Mouse (Mus musculus) B cell, adult 2 months (primary cell): ENCODE measurements around the gene Gm20422.
A peak's percentile ranks its signal among the peaks of the same experiment; 100 is the strongest.
"Not testable (repeated sequence)": the region's sequence is repeated elsewhere in the genome, so short reads cannot be mapped to it uniquely, and the experiment has no call there.

Experiments
- DNase-seq, 2 experiments: peaks; one replicate each; pipeline ENCODE4 v3.0.0; 2022

The Gm20422 gene

DNA sequence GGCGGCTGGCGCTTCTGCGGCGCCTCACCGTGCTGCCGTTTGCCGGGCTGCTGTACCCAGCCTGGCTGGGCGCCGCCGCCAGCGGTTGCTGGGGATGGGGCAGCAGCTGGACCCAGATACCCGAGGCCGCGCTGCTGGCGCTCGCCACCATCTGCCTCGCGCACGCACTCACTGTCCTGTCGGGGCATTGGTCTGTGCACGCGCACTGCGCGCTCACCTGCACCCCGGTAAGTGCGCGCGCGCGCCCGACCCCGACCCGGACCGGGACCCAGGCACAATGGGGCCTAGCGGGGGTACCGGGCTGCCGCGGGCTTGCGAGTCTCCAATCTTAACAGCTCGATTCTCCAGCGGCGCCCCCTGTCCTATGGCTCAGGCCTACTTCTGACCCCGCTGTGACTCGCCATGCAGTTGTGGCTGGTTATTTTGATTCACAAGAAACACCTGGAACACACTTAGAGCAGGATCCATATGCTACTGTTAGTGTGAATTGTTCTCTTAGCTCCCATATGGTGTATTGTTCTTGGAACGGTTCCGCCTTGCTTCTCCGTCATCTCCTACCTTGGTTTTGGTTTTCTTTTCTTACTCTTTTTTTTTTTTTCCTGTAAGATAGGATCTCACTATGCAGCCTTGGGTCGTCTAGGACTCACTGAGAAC is 16.9 kb upstream of the Gm20422 start:
- no peak for DNase-seq

DNA sequence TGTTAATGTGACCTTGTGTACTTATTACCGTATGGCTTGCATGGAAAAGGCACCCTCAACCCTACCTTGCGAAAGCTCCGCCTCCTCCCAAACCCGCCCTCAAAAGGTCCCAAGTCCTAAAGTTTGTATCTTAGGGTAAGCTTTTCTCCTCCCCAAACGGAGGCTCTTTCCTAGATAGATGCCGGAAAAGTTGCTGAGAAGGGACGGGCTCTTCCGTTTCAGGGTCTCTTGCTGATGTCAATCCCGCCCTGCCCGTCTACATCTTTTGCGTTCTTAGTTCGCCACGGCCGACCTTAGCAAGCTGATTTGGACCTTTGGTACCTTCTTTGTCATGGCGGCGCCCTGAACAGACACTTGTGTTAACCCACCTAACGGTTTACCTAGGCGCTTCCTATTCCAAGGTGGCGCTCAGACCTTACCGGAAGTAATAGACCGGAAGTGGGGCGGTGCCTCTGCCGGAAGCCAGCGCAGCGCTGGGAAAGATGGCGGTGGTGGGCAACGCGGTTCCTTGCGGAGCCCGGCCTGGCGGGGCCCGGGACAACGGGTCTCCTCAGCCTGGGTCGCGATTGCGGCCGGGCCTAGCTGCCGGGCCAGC is 16.2 kb upstream of the Gm20422 start, which contains the start of the genes Atp13a1 and Zfp866:
Gene Atp13a1 (plus strand): TSS at position 391 of the 595 bp plus-strand sequence.
Gene Zfp866 (minus strand): TSS at position 406 of the 595 bp plus-strand sequence.
- peak; percentile 93 to 94 for DNase-seq

DNA sequence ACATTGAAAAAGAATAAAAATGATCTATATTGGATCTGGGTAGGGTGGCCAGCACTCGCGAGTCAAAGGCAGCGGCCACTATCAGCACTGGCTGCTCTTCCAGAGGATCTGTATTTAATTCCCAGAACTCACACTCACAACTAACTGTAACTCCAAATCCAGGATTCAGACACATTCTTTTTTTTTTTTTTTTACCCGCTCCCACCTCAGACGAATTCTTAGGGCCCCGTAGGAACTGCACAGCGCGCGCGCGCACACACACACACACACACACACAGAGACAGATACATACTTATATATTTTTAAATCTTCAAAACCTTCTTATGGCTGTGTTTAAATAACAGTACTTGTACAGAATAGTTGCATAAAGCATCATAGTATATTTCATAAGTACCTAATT is 15.7 kb upstream of the Gm20422 start:
- DNase-seq = no peak

DNA sequence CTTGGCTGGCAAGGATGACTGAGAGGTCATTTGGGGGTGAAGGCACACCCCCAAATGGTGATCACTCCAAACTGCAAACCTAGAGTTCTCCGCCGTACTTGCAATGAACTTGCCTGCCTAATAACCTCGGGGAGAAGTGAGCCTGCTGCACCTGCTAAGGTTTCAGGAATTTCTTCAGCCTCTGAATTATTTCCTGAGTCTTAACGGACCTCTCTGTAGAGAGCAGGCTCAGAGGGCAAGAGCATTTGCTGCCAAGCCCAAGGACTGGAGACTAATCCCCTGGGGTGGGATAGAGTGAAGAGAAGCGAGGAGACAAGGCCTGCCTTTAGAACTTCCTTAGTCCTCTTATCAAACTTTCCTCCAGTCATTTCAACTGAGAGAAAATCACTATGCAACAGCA is 15.0 kb upstream of the Gm20422 start:
- DNase-seq = no peak

DNA sequence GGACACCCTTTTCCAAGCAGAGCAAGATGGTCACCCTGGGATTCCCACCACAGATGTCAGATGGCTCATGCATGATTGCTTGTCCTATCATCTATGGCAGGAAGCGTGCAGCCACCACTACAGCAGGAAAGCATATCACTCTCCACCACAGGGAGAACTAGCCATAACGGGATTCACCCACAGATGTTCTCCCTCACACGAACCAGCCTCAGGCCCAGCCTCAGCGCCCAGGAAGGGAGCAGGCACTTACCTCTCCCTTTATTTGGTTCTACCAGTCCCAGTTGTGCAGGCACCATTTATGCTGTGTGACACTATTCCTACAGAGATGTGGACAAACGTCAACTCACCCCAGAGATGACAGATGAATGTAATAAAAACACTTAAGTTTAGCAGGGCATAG is 14.4 kb upstream of the Gm20422 start:
- no peak for DNase-seq

DNA sequence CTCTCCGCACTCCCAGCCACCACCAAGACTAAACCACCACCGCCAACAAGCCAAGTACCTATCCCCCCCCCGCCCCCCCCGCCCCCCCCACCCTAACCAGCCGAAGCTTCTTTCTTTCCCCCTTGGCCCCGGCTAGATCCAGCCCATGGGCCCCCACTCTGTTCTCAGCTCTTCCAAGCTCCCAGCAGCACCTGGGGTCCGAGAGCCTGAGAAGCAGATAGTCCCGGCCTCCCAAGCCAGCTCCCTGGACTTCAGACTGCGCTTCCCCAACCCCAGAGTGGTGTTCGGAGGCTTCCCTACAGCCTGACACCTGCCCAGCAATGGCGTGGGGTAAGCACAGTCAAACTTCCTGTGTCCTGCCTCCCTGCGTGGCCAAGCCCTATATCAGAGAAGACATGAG is 2.4 kb upstream of the Gm20422 start:
- DNase-seq = no peak

DNA sequence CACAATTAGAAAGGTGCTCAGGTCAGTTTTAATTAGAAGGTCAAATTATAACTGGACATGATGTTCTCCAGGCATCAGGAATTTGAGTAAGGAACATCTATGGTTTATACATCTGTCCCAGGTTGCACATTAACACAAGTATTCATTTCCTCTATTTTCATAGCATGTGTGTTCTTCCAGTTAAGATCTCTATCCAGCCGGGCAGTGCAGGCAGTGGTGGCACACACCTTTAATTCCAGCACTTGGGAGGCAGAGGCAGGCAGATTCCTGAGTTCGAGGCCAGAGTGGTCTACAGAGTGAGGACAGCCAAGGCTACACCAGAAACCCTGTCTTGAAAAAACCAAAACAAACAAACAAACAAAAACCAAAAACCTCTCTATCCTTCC is 456 bp upstream of the Gm20422 start:
- DNase-seq = no peak

DNA sequence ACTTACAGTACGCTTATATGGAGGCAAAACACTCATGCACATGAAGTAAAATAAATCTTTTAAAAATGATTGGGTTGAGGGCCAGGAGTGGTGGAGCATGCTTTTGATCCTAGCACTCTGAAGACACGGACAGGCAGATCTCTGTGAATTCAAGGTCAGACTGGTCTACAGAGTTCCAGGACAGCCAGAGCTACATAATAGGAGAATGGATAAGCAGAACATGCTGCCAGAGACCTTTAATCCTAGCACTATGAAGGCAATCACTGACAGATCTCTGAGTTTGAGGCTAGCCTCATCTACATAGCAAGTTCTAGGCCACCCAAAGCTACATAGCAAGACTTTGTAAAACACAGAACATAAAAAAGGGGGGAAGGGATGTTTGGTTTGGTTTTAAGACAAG is 2.6 kb downstream of the Gm20422 start:
- no peak for DNase-seq

DNA sequence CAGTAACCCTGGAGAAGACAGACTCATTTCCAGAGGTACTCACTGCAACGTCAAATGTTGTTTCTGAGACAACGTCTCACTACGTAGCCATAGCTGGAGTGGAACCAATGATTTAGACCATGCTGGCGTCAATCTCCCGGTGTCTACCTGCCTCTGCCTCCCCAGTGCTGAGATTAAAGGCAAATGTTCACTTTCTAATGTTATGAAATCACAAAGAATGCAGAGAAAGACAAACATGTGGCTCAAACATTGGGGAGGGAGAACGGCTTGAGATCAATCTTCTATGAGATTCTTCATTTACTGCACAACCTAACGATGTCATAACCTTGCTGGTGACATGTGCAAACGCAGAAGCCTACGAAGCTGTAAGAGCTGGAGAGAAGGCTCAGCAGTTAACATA is 3.5 kb downstream of the Gm20422 start:
- no peak for DNase-seq

DNA sequence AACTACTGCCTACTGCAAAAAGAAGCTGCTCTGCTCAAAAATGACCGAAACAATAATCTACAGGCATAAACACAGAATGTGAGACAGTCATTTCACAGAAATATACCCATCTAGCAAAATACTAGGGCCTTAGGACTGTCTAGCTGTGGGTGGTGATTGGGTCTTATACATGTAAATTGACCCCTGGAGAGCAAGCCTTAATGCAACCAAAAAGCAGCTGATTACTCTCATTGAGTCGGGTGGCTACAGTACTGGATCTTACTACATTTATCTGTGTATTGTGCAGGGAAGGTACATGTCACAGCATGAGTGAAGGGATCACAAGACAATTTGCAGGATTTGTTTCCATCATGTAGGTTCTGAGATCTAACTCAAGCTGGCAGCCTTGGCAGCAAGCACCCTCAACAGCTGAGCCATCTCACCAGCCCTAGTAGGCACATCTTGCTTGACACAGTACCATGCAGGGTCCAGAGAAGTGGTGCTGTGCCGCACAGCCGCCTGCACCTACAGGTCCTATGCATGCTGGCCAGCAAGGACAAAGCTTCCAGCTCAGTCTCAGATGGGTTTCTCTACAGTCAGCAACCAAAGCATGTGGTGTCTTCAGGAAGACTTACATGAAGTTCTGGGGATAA is 12.8 kb downstream of the Gm20422 start:
- DNase-seq = no peak

DNA sequence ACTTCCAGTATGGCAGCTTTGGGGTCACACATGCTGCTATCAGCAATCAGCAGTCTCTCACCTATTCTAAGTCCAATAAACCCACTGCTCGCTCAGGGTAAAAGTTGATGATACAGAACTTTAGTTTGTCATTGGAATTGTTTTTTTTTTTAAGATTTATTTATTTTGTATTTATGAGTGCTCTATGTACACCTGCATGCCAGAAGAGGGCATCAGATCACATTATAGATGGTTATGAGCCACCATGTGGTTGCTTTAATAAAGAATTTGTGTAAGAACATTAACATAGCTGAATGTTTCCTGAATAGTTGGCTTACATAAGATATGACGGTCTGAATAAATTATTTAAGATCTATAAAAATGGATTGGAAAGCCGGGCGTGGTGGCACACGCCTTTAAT is 16.4 kb downstream of the Gm20422 start:
- no peak for DNase-seq

DNA sequence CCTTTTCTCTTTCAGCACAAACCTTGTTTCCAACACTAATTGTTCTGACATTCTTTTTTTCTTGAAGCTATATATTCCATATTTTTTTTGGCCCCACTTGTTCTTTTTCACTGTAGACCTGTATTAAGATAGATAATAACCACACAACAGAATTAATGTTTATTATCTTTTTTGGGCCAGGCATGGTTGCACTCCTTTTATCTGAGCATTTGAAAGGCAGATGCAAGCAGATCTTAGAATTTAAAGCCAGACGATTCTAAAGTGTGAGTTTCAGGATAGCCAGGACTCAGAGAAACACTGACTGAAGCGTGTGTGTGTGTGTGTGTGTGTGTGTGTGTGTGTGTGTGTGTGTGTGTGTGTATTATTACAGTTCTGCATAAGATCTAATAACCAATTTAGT is 22.2 kb downstream of the Gm20422 start:
- DNase-seq = no peak

DNA sequence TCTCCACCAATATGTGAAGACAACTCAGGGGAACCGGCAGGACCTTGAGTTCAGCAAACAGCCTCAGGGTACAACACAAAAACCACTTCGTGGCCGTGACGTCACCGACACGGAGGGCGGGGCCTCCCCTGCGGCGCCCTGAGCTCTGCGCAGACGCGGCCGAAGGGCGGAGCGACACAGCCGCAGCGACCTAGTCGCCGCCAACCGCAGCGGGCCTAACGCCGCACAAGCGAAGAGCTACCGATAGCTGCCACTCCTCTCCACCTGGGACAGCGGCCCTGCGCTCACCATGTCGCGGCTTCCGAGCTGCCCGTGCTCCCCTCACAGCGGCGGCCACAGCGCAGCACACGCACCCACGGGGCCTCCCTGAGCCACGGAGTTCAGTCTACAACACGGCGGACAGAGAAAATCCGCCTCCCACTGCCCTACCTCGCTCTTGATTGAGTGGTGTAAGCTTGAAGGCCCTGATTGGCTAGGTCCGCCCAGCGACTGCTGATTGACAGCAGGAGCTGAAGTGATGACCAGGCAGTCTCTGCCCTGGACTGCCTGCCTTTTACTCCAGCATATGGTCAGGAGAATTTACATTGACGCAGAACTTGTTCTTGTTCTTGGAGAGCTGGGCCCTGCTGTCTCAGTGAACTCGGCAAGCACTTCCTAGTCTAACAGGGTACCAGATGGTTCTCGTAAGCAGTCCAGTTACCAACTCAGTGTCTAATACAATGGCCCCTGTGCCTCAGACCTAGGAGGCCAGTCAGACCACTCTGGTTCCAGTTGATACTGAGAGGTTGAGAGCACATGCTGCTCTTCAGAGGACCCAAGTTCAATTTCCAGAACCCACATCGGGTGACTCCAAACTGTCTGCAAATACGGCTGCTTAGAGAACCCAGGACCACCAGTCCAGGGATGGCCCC is 24.9 kb downstream of the Gm20422 start, which contains the start of gene Zfp963:
Gene Zfp963 (minus strand): TSS at position 427 of the 911 bp plus-strand sequence.
- DNase-seq = peak; percentile 99

DNA sequence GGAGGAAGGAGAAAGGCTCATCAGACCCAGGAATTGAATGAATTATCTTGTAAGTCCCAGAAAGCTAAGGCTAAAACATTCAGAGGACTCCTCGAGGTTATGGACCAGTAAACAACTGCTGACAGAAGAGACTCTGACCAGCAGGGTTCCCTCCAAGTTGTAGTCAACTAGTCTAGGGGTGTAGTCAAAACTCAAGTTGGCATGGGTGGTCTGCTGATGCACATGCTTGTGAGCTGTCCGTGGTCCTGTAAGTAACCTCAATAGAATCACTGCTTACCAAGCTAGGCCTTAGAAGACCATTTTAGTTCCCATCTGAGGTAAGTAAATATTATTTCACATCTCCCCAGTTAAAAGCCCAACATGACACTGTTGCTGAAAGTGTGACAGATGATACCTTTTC is 33.5 kb downstream of the Gm20422 start:
- DNase-seq = no peak

DNA sequence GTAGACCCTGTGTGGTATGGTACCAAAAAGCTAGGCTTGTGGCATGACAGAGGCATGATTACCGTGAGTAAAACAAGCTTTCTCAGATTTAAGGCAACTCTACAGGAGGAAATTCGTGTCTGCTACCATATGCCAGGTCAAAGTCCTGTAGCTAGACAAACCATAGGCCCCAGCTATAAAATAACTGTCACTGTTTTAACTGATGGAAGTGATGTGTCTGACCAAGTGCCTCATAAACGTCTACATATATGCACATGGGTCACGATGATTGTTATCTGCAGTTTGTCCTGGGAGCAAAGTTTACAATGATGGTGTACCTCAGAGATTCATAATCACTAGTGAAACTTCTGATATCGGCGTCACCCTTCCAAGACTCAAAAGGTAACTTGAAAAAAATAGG is 33.9 kb downstream of the Gm20422 start:
- no peak for DNase-seq

DNA sequence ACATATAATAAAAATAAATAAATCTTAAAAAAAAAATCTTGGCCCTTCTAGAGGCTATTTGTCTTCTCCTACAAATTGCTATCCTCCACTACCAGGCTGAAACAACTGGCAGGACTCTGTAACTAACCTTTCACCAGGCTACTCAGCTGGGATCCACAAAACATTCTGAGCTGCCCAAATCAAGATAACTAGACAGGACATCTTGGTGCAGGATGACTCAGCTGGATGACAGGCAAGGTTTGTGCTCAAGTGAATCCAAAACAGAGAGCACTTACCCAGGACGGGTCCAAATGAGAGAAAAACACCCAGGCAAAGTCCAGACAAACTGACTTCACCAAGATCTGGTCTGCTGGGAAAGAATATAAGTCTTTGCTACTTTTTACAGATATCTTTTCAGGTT is 39.2 kb downstream of the Gm20422 start:
- DNase-seq = no peak

DNA sequence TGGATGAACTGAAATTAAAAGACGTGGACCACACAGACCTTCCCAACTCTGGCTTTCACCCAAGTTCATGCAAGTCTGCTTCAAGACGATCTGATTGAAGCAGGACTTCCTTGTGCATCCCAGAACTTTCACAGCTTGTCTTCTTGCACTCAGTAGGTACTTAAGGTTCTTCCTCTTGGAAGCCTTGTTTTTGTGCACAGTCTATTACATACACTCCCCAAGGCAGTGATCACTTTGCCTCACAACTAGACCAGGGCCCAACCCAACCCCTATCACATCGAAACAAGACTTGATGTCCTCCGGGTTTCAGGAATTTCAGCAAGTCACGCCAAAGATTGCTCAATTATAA is 57.5 kb downstream of the Gm20422 start:
- DNase-seq = no peak

DNA sequence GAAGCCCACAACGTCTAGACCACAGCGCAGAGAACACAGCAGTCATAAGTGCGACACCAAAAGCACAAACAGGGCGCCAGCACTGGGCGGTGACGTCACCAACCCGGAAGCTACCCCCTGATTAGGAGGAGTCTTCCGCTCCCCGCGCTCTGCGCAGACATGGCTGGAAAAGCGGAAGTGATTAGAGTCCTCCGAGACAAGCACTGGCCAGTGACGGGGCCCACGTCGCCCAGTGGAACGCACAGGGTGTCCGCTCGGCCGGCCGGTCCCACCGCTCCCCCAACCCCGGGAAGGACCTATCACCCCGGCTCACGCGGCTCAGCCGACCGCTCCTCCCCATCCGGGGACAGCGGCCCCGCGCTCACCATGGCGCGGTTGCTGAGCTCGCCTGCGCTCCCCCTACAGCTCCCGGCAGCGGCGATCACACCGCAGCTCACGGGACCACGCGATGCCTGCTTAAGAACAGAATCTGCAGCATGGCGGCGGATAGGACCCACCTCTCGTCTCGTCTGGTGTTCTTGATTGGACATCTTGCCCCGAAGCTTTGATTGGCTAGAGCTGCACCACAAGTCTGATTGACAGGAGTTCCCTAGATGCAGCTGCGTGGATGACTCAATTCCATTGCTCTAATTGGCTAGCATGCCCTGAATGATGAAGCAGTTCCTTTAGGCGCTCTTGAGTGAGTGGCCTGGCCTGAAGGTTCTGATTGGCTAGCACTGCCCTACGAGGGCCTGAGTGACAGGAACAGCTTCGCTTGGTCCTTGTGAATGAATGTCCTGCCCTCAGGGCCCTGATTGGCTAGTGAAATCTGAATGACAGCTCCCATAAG is 58.1 kb downstream of the Gm20422 start:
- DNase-seq = peak; percentile 95 to 96

DNA sequence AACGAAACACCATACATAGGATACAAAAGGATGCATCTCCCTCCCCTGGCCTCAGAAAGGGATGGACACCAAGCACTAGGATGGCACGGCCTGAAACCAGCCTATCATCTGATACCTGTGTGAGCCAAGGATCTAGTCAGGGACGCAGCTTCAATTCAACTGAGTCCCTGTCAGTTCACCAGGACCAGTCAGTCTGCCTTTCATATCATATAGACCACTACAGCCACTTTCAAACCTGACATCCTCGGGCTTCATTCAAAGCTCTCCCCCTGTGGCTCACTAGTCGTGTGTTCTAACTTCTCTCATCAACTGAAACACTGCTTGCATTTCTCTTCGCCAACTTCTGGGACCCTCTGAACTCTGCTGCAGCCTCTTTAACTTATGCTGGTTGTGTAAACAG is 59.3 kb downstream of the Gm20422 start:
- DNase-seq = no peak

DNA sequence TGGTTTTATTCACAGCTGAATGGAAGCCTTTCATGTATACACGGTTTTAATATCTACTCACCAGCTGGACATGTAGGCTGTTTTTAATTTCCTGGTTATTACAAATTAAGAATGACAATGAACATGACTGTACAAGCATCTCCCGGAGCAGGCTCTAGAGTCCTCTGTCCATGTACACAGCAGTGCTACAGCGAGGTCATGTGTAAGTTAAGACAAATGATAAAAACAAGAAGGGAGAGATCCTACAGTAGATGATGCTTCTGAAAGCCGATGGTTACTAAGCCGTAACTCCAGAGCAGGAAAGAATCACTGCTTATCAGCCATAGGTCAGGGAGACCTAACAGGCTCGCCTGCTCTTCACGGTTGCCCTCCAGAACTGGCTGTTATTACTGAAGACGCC is 61.2 kb downstream of the Gm20422 start:
- DNase-seq = no peak

DNA sequence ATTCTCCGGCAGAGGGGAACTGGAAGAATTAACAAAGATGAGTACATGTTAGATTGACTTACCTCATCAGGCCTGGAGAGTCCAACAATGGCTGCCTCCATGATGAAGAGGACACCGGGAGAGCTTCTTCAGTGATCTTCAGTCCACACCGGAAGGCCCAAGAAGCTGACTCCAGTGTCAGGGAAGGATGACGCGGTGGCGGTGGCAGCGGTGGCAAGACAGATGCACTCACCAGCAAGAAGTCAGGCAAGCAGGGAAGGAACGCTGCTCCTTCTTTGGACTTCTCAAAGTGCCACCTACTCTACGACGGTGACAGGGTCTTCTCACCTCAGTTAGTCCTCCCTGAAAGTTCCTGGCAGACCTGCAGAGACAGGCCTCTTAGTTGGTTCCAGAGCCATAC is 64.1 kb downstream of the Gm20422 start, which contains the start of gene Zfp869:
Gene Zfp869 (minus strand): TSS at position 101 of the 400 bp plus-strand sequence.
- DNase-seq = not testable (repeated sequence)

DNA sequence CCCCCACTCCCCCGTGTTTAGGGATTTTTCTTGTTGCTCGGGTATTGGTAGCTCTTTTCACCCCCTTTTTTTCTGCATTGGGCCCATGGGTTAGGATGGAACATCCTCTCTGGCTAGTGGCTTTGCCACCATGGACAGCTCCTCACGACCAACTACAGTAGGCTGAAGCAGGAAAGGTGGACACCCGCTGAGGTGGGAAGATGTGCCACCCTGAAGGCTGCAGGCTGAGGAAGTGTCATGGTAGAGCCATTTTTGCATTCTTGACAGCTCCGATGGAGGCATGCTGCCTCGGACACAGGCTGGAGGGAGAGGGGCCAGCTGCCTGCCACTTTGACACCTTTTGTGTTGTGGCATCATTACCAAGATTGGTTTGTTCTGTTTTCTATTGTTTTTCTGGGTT is 72.9 kb downstream of the Gm20422 start:
- no peak for DNase-seq
